Mouse (Mus musculus): ENCODE results near the gene Mreg.
A peak's percentile ranks its signal among the peaks of the same experiment; 100 is the strongest.
"Not testable (repeated sequence)": the region's sequence is repeated elsewhere in the genome, so short reads cannot be mapped to it uniquely, and the experiment has no call there.

The Mreg gene

GRCm38 (mm10) chr1:72211701-72212699 lies at the start of gene Mreg:
Gene Mreg, minus strand, starts transcription at chr1:72212307.
- DNase-seq (ENCODE audit: low spot score in 2 of 2), result peak in 1 of 2 experiments; percentile 46

- DNase-seq (ENCODE audit: low spot score in 2 of 2), result no peak
Measured at GRCm38 (mm10) chr1:72256381-72257256, 44.5 kb upstream of the Mreg start.

GRCm38 (mm10) chr1:72255854-72256175 lies 43.7 kb upstream of the Mreg start:
- no peak for DNase-seq (ENCODE audit: low spot score in 2 of 2)

GRCm38 (mm10) chr1:72255062-72255853 lies 43.2 kb upstream of the Mreg start:
- DNase-seq (ENCODE audit: low spot score in 2 of 2), result peak in 1 of 2 experiments; percentile 52

- peak; percentile 61 to 86 for DNase-seq (ENCODE audit: low spot score in 2 of 2)
Measured at GRCm38 (mm10) chr1:72254545-72255061, 42.5 kb upstream of the Mreg start.

GRCm38 (mm10) chr1:72253881-72254491 lies 41.9 kb upstream of the Mreg start:
- no peak for DNase-seq (ENCODE audit: low spot score in 2 of 2)

GRCm38 (mm10) chr1:72251806-72252205 lies 39.7 kb upstream of the Mreg start:
- DNase-seq (ENCODE audit: low spot score in 2 of 2), result no peak

GRCm38 (mm10) chr1:72248226-72248737 lies 36.2 kb upstream of the Mreg start:
- not testable (repeated sequence) for DNase-seq (ENCODE audit: low spot score in 2 of 2)

GRCm38 (mm10) chr1:72244317-72245036 lies 32.4 kb upstream of the Mreg start:
- DNase-seq (ENCODE audit: low spot score in 2 of 2), result no peak

- DNase-seq (ENCODE audit: low spot score in 2 of 2), result peak; percentile 87 to 96
Measured at GRCm38 (mm10) chr1:72243656-72244316, 31.7 kb upstream of the Mreg start.

GRCm38 (mm10) chr1:72242581-72243143 lies 30.6 kb upstream of the Mreg start:
- no peak for DNase-seq (ENCODE audit: low spot score in 2 of 2)

- DNase-seq (ENCODE audit: low spot score in 2 of 2), result not testable (repeated sequence)
Measured at GRCm38 (mm10) chr1:72239113-72239512, 27.0 kb upstream of the Mreg start.

GRCm38 (mm10) chr1:72238016-72238580 lies 26.0 kb upstream of the Mreg start:
- DNase-seq (ENCODE audit: low spot score in 2 of 2), result no peak

- DNase-seq (ENCODE audit: low spot score in 2 of 2), result peak; percentile 55 to 63
Measured at GRCm38 (mm10) chr1:72237007-72237775, 25.1 kb upstream of the Mreg start.

GRCm38 (mm10) chr1:72236363-72237006 lies 24.4 kb upstream of the Mreg start:
- peak in 1 of 2 experiments; percentile 69 for DNase-seq (ENCODE audit: low spot score in 2 of 2)

- DNase-seq (ENCODE audit: low spot score in 2 of 2), result not testable (repeated sequence)
Measured at GRCm38 (mm10) chr1:72232592-72232991, 20.5 kb upstream of the Mreg start.

GRCm38 (mm10) chr1:72228974-72229373 lies 16.9 kb upstream of the Mreg start:
- DNase-seq (ENCODE audit: low spot score in 2 of 2), result no peak
